8 mouse cellular contexts compared by ENCODE assay signal in genomic region chr1:137898397-137898796, GRCm38 (mm10).
DNase-seq lines count a peak whose midpoint lies in the region; ATAC-seq and TF ChIP-seq lines count a peak whose summit lies in the region.

No protein-coding gene starts in this region.

- peaks cover 2 to 21% of the 10 kb centered on the region in 2 experiments; a peak in 3 of 4 replicates for H3K4me1 ChIP-seq in CH12.LX (ENCODE audit: control insufficient read depth in 1 of 2, insufficient read depth in 2 of 2)
- peaks cover 22% of the 10 kb centered on the region for H3K4me1 ChIP-seq in forebrain, embryonic 12.5 days
- H3K4me1 ChIP-seq in heart, embryonic 16.5 days (ENCODE audit: control insufficient read depth, insufficient read depth, low read length) = peaks cover 13% of the 10 kb centered on the region
- peaks cover 16% of the 10 kb centered on the region for H3K4me1 ChIP-seq in liver, embryonic 13.5 days (replicated peaks)
- H3K4me1 ChIP-seq in stomach, embryonic 14.5 days (ENCODE audit: control insufficient read depth, insufficient read depth, low read length) = no peaks in the 10 kb centered on the region

- DNase-seq in CH12.LX (ENCODE audit: extremely low read depth) = peak; percentile 91
- DNase-seq in kidney, postnatal 25 days = peak; percentile 88 to 94
- peak; percentile 70 for DNase-seq in liver, embryonic 13.5 days
- DNase-seq in natural killer cell, adult 2 months (ENCODE audit: low spot score in 2 of 2) = peak; percentile 69 to 79

- no peaks in the 10 kb centered on the region for H3K36me3 ChIP-seq in CH12.LX (replicated peaks in 1 of 2; ENCODE audit: control insufficient read depth in 1 of 2, insufficient read depth in 1 of 2, low read length in 1 of 2)
- H3K36me3 ChIP-seq in forebrain, embryonic 12.5 days (replicated peaks) = no peaks in the 10 kb centered on the region
- no peaks in the 10 kb centered on the region for H3K36me3 ChIP-seq in heart, embryonic 16.5 days (ENCODE audit: control insufficient read depth, insufficient read depth)
- no peaks in the 10 kb centered on the region for H3K36me3 ChIP-seq in liver, embryonic 13.5 days
- H3K36me3 ChIP-seq in stomach, embryonic 14.5 days (ENCODE audit: control insufficient read depth, insufficient read depth, low read length) = no peaks in the 10 kb centered on the region

- peak overlapping the region; percentile 91 for H3K9ac ChIP-seq in CH12.LX (ENCODE audit: insufficient read depth, low read depth)
- H3K9ac ChIP-seq in forebrain, embryonic 12.5 days = peak overlapping the region; percentile 87
- peak overlapping the region; percentile 82 for H3K9ac ChIP-seq in heart, embryonic 16.5 days (ENCODE audit: low read length)
- H3K9ac ChIP-seq in liver, embryonic 13.5 days = peak overlapping the region; percentile 71
- peak overlapping the region; percentile 71 for H3K9ac ChIP-seq in stomach, embryonic 14.5 days (replicated peaks; ENCODE audit: low read depth, low read length)

- TF ChIP-seq CTCF in CH12.LX (conservative IDR thresholded peaks at IDR 0.05 in 1 of 2, IDR thresholded peaks at IDR 0.05 in 1 of 2; ENCODE audit: low read depth in 2 of 2, low read length in 2 of 2) = no peak

- peak overlapping the region; percentile 76 for H3K27ac ChIP-seq in CH12.LX (ENCODE audit: insufficient read depth, low read depth)
- H3K27ac ChIP-seq in forebrain, embryonic 12.5 days = peak overlapping the region; percentile 97
- peak overlapping the region; percentile 96 for H3K27ac ChIP-seq in heart, embryonic 16.5 days (ENCODE audit: low read length)
- H3K27ac ChIP-seq in liver, embryonic 13.5 days = peak overlapping the region; percentile 74
- peak overlapping the region; percentile 94 for H3K27ac ChIP-seq in stomach, embryonic 14.5 days (ENCODE audit: low read length)

- in situ Hi-C loops in CH12.LX (cut with MboI; ENCODE audit: low pct_ligation_motif_present, low pct_unique_long_range_greater_than_20kb, low sequenced_read_pairs) = loop anchor here (10.0 kb wide), 1 partner anchor 146 kb away; no protein-coding TSS in a partner anchor

- dilution Hi-C loops in CH12.LX (cut with MboI; ENCODE audit: extremely low pct_ligation_motif_present, extremely low pct_unique_long_range_greater_than_20kb, low sequenced_read_pairs) = no loop called here

- H3K79me2 ChIP-seq in CH12.LX (replicated peaks; ENCODE audit: control insufficient read depth, extremely low read depth, insufficient read depth, poor library complexity, severe bottlenecking) = peaks cover 37% of the 10 kb centered on the region

- peak overlapping the region; percentile 55 to 79 (median 58) for H3K4me3 ChIP-seq in CH12.LX (replicated peaks in 1 of 3; ENCODE audit: low read depth in 2 of 3, low read length in 2 of 3, poor library complexity in 1 of 3)
- H3K4me3 ChIP-seq in forebrain, embryonic 12.5 days (replicated peaks) = peak overlapping the region; percentile 76
- peak overlapping the region; percentile 79 for H3K4me3 ChIP-seq in heart, embryonic 16.5 days (ENCODE audit: low read length)
- peak overlapping the region; percentile 64 for H3K4me3 ChIP-seq in liver, embryonic 13.5 days (replicated peaks)
- H3K4me3 ChIP-seq in stomach, embryonic 14.5 days (ENCODE audit: low read depth, low read length) = peak overlapping the region; percentile 65

- TF ChIP-seq POLR2A in CH12.LX (IDR thresholded peaks at IDR 0.05; ENCODE audit: low read depth, low read length) = peak; percentile 87

- no peaks in the 10 kb centered on the region for H3K27me3 ChIP-seq in CH12.LX (replicated peaks)
- H3K27me3 ChIP-seq in forebrain, embryonic 12.5 days = no peaks in the 10 kb centered on the region
- no peaks in the 10 kb centered on the region for H3K27me3 ChIP-seq in heart, embryonic 16.5 days (ENCODE audit: control insufficient read depth, insufficient read depth, low read length)
- H3K27me3 ChIP-seq in liver, embryonic 13.5 days = no peaks in the 10 kb centered on the region
- H3K27me3 ChIP-seq in stomach, embryonic 14.5 days (ENCODE audit: control insufficient read depth, insufficient read depth, low read length) = no peaks in the 10 kb centered on the region

- no peaks in the 10 kb centered on the region for H3K9me3 ChIP-seq in CH12.LX (replicated peaks; ENCODE audit: low read length)
- H3K9me3 ChIP-seq in forebrain, embryonic 12.5 days = no peaks in the 10 kb centered on the region
- no peaks in the 10 kb centered on the region for H3K9me3 ChIP-seq in heart, embryonic 16.5 days (replicated peaks; ENCODE audit: control insufficient read depth, low read length)
- H3K9me3 ChIP-seq in liver, embryonic 13.5 days (replicated peaks) = no peaks in the 10 kb centered on the region
- no peaks in the 10 kb centered on the region for H3K9me3 ChIP-seq in stomach, embryonic 14.5 days (ENCODE audit: control insufficient read depth, low read depth, low read length)

- under 1% methylated on average over 11 of the region's 11 CpGs for WGBS in forebrain, embryonic 12.5 days
- WGBS in heart, embryonic 16.5 days = 0% methylated on average over 11 of the region's 11 CpGs
- 1% methylated on average over 11 of the region's 11 CpGs for WGBS in liver, embryonic 13.5 days (ENCODE audit: insufficient replicate concordance)
- WGBS in stomach, embryonic 14.5 days = under 1% methylated on average over 11 of the region's 11 CpGs

- peak; percentile 47 for TF ChIP-seq EP300 in CH12.LX (IDR thresholded peaks at IDR 0.05; ENCODE audit: low read length)

- peak; percentile 97 for ATAC-seq in cerebellum, adult (ENCODE audit: insufficient number of reproducible peaks, low FRiP score, low TSS enrichment)
- peak; percentile 94 for ATAC-seq in forebrain, embryonic 12.5 days (ENCODE audit: low FRiP score)
- peak; percentile 97 for ATAC-seq in heart, embryonic 16.5 days (replicated peaks; ENCODE audit: extremely low read depth, insufficient read depth, low FRiP score)
- ATAC-seq in liver, embryonic 13.5 days (ENCODE audit: low read depth) = peak; percentile 97
- peak; percentile 95 for ATAC-seq in stomach, embryonic 14.5 days (ENCODE audit: insufficient number of reproducible peaks, insufficient read depth, low FRiP score, low read depth)

- no peak; the same call in none of the 2 replicates for TF ChIP-seq RAD21 in CH12.LX (IDR thresholded peaks at IDR 0.05; ENCODE audit: low read depth, low read length)

- peak overlapping the region; percentile 88 for H3K4me2 ChIP-seq in CH12.LX (ENCODE audit: insufficient read depth, low read depth, poor library complexity, severe bottlenecking)
- H3K4me2 ChIP-seq in forebrain, embryonic 12.5 days = peak overlapping the region; percentile 54
- peak overlapping the region; percentile 67 for H3K4me2 ChIP-seq in heart, embryonic 16.5 days (ENCODE audit: low read depth, low read length)
- H3K4me2 ChIP-seq in liver, embryonic 13.5 days = peak overlapping the region; percentile 79
- peak overlapping the region; percentile 61 for H3K4me2 ChIP-seq in stomach, embryonic 14.5 days (replicated peaks; ENCODE audit: low read depth, low read length)

TF ChIP-seq in CH12.LX, 34 proteins besides CTCF, POLR2A, EP300 and RAD21 (continues in another document):
- TF ChIP-seq ZMIZ1 (IDR thresholded peaks at IDR 0.05; ENCODE audit: low read depth, low read length) (no peak), RCOR1 (conservative IDR thresholded peaks at IDR 0.05; ENCODE audit: low read depth, low read length) (no peak), MAX (IDR thresholded peaks at IDR 0.05; ENCODE audit: low read length) (peak; percentile 61; the same call in 1 of the 2 replicates), KAT2A (IDR thresholded peaks at IDR 0.05; ENCODE audit: insufficient replicate concordance, low read length) (no peak), JUN (IDR thresholded peaks at IDR 0.05; ENCODE audit: insufficient read depth, low read depth, low read length) (no peak), ZKSCAN1 (IDR thresholded peaks at IDR 0.05; ENCODE audit: borderline replicate concordance, low read depth, low read length) (no peak), PAX5 (IDR thresholded peaks at IDR 0.05; ENCODE audit: low read length) (no peak), NRF1 (IDR thresholded peaks at IDR 0.05; ENCODE audit: low read depth, low read length) (0 out of 2 replicates have a peak, but pooled peaks have one; percentile 15), SMC3 (IDR thresholded peaks at IDR 0.05; ENCODE audit: low read depth, low read length) (no peak), ZC3H11A (IDR thresholded peaks at IDR 0.05; ENCODE audit: low read depth, low read length) (no peak), TBP (conservative IDR thresholded peaks at IDR 0.05; ENCODE audit: low read depth, low read length) (peak; percentile 87), MYC (IDR thresholded peaks at IDR 0.05; ENCODE audit: low read depth, low read length) (0 out of 2 replicates have a peak, but pooled peaks have one; percentile 32), ETS1 (conservative IDR thresholded peaks at IDR 0.05; ENCODE audit: low read depth, low read length) (no peak; the same call in 1 of the 2 replicates), SIN3A (IDR thresholded peaks at IDR 0.05; ENCODE audit: low read length) (peak; percentile 54; the same call in 1 of the 2 replicates), USF2 (conservative IDR thresholded peaks at IDR 0.05; ENCODE audit: low read depth, low read length) (peak; percentile 82), USF1 (IDR thresholded peaks at IDR 0.05; ENCODE audit: low read depth, low read length) (peak; percentile 86), NELFE (IDR thresholded peaks at IDR 0.05; ENCODE audit: low read depth, low read length) (peak; percentile 63), MAZ (IDR thresholded peaks at IDR 0.05; ENCODE audit: low read depth, low read length) (no peak), MAFK (IDR thresholded peaks at IDR 0.05; ENCODE audit: insufficient replicate concordance, low read length) (no peak), CHD1 (IDR thresholded peaks at IDR 0.05; ENCODE audit: low read depth, low read length) (no peak; the same call in 1 of the 2 replicates), IRF4 (IDR thresholded peaks at IDR 0.05; ENCODE audit: low read depth, low read length) (peak; percentile 66), E2F4 (IDR thresholded peaks at IDR 0.05; ENCODE audit: insufficient replicate concordance, low read depth, low read length) (no peak), MXI1 (IDR thresholded peaks at IDR 0.05; ENCODE audit: low read depth, low read length) (no peak; the same call in 1 of the 2 replicates), JUND (conservative IDR thresholded peaks at IDR 0.05; ENCODE audit: low read depth, low read length) (no peak), ZNF384 (IDR thresholded peaks at IDR 0.05; ENCODE audit: low read depth, low read length) (no peak), BHLHE40 (IDR thresholded peaks at IDR 0.05; ENCODE audit: low read depth, low read length) (peak; percentile 73), MEF2A (IDR thresholded peaks at IDR 0.05; ENCODE audit: borderline replicate concordance, low read depth, low read length) (0 out of 2 replicates have a peak, but pooled peaks have one; percentile 46), POLR2AphosphoS2 (IDR thresholded peaks at IDR 0.05; ENCODE audit: low read depth, low read length) (no peak), CHD2 (IDR thresholded peaks at IDR 0.05; ENCODE audit: low read length) (no peak)

Comparison
In these comparisons a context has a peak if more than half of its experiments do, and no peak if none do; other contexts are left out.
1. Peak in every context shown above with its lines: DNase-seq, ATAC-seq, H3K4me3 ChIP-seq and H3K27ac ChIP-seq.